Mouse (Mus musculus): Measurements from ENCODE around the gene Foxn3. TPM values are rescaled to one million over a fixed set of nuclear protein-coding genes. Genes with fewer than 3 reads are reported as not detected.

Foxn3 gene
- total and polyA plus RNA-seq, 3 experiments: 9.7 to 26.8 (median 11.0) TPM

DNA sequence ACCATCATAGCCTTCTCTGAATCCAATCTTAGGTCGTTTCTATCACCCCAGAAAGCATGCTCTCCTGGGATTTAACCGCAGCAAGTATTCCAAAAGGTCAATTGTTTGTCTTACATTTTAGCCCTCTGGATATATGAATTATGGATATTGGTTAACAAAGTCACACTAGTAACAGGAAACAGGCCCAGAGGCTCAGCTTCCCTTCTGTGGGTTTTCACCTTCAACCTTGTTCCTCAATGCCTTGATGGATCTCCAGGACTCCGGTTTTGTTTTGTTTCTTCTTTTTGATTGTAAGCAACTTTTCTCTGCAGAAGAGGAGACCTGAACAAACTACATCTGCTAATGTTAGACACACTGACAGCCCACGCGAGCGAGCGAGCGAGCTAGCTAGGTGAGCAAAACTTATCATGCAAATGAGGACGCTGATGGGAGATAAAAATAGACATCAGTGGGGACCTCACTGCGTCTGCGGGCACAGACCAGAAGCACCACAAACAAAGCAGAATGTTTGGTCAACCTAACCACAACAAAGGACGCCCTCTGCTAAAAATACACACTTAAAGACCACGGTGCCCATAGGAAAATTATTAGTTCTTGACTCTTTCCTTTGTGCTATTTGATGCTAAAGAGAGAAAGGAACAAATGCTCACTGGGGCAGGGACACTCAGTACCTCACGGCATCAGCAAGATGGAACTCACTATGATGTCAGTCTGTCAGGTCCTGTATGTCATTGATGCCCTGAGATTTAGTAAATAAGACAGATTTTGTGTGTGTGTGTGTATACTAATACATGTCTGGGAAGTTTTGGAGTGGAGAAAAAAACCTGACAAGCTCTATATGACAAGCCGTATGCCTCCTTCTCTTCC lies 18.9 kb downstream of the Foxn3 start (continued):
- no peak for TF ChIP-seq JUN (IDR thresholded peaks at IDR 0.05; ENCODE audit: insufficient read depth, low read depth, low read length)
- no peak for TF ChIP-seq ZKSCAN1 (IDR thresholded peaks at IDR 0.05; ENCODE audit: borderline replicate concordance, low read depth, low read length)
- peak; percentile 90 for TF ChIP-seq ETS1 (conservative IDR thresholded peaks at IDR 0.05; ENCODE audit: low read depth, low read length)
- peak; percentile 86 for TF ChIP-seq BHLHE40 (IDR thresholded peaks at IDR 0.05; ENCODE audit: low read depth, low read length)
- TF ChIP-seq MAX (IDR thresholded peaks at IDR 0.05; ENCODE audit: low read length): no peak
- TF ChIP-seq CHD1 (IDR thresholded peaks at IDR 0.05; ENCODE audit: low read depth, low read length): no peak
- peak; percentile 78 for TF ChIP-seq IRF4 (IDR thresholded peaks at IDR 0.05; ENCODE audit: low read depth, low read length)
- no peak for TF ChIP-seq POLR2A (IDR thresholded peaks at IDR 0.05; ENCODE audit: low read depth, low read length)
- TF ChIP-seq TCF12 (IDR thresholded peaks at IDR 0.05; ENCODE audit: low read depth, low read length): peak; percentile 79
- TF ChIP-seq E2F4 (IDR thresholded peaks at IDR 0.05; ENCODE audit: insufficient replicate concordance, low read depth, low read length): no peak

DNA sequence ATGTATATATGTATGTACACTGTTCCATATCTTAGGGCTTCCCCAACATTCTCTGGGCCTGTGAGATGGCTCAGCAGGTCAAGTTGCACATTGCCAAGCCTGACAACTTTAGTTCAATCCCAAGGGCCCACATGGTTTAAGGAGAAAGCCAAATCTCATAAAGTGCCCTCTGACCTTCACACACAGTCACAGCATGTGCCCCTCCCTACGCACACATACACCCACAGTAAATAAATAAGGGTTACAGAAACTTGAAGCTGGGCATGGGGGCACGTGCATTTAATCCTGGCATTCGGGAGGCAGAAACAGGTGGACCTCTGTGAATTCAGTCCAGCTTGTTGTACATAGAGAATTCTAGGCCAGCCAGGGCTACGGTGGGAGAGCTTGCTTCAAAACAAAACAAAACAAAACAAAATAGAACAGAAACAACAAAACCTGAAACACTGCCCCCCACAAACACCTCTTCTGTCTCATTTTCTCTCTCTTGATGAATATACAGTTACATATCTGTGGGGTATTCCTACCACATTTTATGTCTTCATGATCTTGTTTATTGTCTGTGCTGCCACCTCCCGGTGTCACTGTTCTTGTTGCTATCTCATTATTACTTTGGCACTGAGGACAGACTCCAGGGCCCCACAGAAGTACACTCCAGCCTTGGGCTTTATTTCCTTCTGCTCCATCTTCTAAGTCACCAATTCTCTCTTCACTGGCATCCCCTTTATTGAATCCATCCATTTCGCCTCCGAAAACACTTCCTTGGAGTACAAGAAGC lies 19.8 kb downstream of the Foxn3 start:
- in situ Hi-C loops (cut with MboI; ENCODE audit: low pct_ligation_motif_present, low pct_unique_long_range_greater_than_20kb, low sequenced_read_pairs) (loop anchor here (10.0 kb wide), 1 partner anchor 149 kb away; no protein-coding TSS in a partner anchor), dilution Hi-C loops (cut with MboI; ENCODE audit: extremely low pct_ligation_motif_present, extremely low pct_unique_long_range_greater_than_20kb, low sequenced_read_pairs) (no loop called here)
- no peaks in the 10 kb centered on the region for H3K9me3 ChIP-seq (replicated peaks; ENCODE audit: low read length)
- TF ChIP-seq UBTF (IDR thresholded peaks at IDR 0.05; ENCODE audit: low read depth, low read length) (no peak), CTCF (conservative IDR thresholded peaks at IDR 0.05 in 1 of 2, IDR thresholded peaks at IDR 0.05 in 1 of 2; ENCODE audit: low read depth in 2 of 2, low read length in 2 of 2) (peak in 1 of 2 experiments; percentile 37; a peak in 2 of 4 replicates), ZMIZ1 (IDR thresholded peaks at IDR 0.05; ENCODE audit: low read depth, low read length) (no peak), SMC3 (IDR thresholded peaks at IDR 0.05; ENCODE audit: low read depth, low read length) (peak; percentile 43), EP300 (IDR thresholded peaks at IDR 0.05; ENCODE audit: low read length) (no peak), NELFE (IDR thresholded peaks at IDR 0.05; ENCODE audit: low read depth, low read length) (no peak), BHLHE40 (IDR thresholded peaks at IDR 0.05; ENCODE audit: low read depth, low read length) (no peak), RAD21 (IDR thresholded peaks at IDR 0.05; ENCODE audit: low read depth, low read length) (peak; percentile 37), MYC (IDR thresholded peaks at IDR 0.05; ENCODE audit: low read depth, low read length) (no peak)
- DNase-seq (ENCODE audit: extremely low read depth): no peak
- no peak overlapping the region for H3K27ac ChIP-seq (ENCODE audit: insufficient read depth, low read depth)
- peak overlapping the region; percentile 89 for H3K4me2 ChIP-seq (ENCODE audit: insufficient read depth, low read depth, poor library complexity, severe bottlenecking)
- peaks cover 16% of the 10 kb centered on the region; the same call in 1 of the 2 replicates for H3K79me2 ChIP-seq (replicated peaks; ENCODE audit: control insufficient read depth, extremely low read depth, insufficient read depth, poor library complexity, severe bottlenecking)
- no peak overlapping the region for H3K4me3 ChIP-seq (replicated peaks in 1 of 3; ENCODE audit: low read depth in 2 of 3, low read length in 2 of 3, poor library complexity in 1 of 3)
- no peaks in the 10 kb centered on the region for H3K27me3 ChIP-seq (replicated peaks)
- peaks cover 0 to 11% of the 10 kb centered on the region in 2 experiments for H3K36me3 ChIP-seq (replicated peaks in 1 of 2; ENCODE audit: control insufficient read depth in 1 of 2, insufficient read depth in 1 of 2, low read length in 1 of 2)
- H3K4me1 ChIP-seq (ENCODE audit: control insufficient read depth in 1 of 2, insufficient read depth in 2 of 2): peaks cover 18 to 36% of the 10 kb centered on the region in 2 experiments
- H3K9ac ChIP-seq (ENCODE audit: insufficient read depth, low read depth): no peak overlapping the region

Data from CH12.LX (cell line).